Mouse (Mus musculus) megakaryocyte, embryonic 14.5 days (primary cell): Measurements from ENCODE around the gene Hoxb3.

Source experiments
- FLI1 ChIP-seq: IDR thresholded peaks from 2 replicates; pipeline ENCODE4 v1.6.1; 2012; ENCODE audit warnings: low read length, inconsistent platforms, mixed read lengths
- GATA1 ChIP-seq: IDR thresholded peaks from 3 replicates; pipeline ENCODE4 v1.6.1; 2012; ENCODE audit warnings: mixed read lengths, low read length, inconsistent platforms, borderline replicate concordance

GRCm38 (mm10) chr11:96306183-96306907, 16.8 kb upstream of the Hoxb3 start:
- TF ChIP-seq FLI1 (no peak), GATA1 (no peak)
